Mouse (Mus musculus) midbrain, embryonic 10.5 days (tissue): ENCODE data around the gene Mef2c. TPM values are rescaled to one million over a fixed set of nuclear protein-coding genes. Genes with fewer than 3 reads are reported as not detected.

Experiments used
- DNase-seq: peaks from one replicate; pipeline ENCODE4 v3.0.0-alpha.2; 2017; ENCODE audit warnings: low spot score
- H3K27ac ChIP-seq: fragments of 300-500 bp; sonication (generic); replicated peaks from 2 replicates; pipeline ENCODE4 v1.5.1; 2016; ENCODE audit warnings: mild to moderate bottlenecking
- H3K27me3 ChIP-seq: fragments of 300-500 bp; sonication (generic); 2 replicates; pipeline ENCODE4 v1.6.1; 2016; ENCODE audit warnings: low read depth, mild to moderate bottlenecking; ENCODE audit not compliant: poor library complexity, severe bottlenecking
- H3K36me3 ChIP-seq: fragments of 300-500 bp; sonication (generic); 2 replicates; pipeline ENCODE4 v1.6.1; 2016; ENCODE audit warnings: mild to moderate bottlenecking, moderate library complexity
- H3K4me1 ChIP-seq: fragments of 300-500 bp; sonication (generic); 2 replicates; pipeline ENCODE4 v1.6.1; 2016
- H3K4me3 ChIP-seq: fragments of 300-500 bp; sonication (generic); 2 replicates; pipeline ENCODE4 v1.5.1; 2016; ENCODE audit warnings: mild to moderate bottlenecking, moderate library complexity
- H3K9me3 ChIP-seq: fragments of 300-500 bp; sonication (generic); replicated peaks from 2 replicates; pipeline ENCODE4 v1.6.1; 2016; ENCODE audit warnings: mild to moderate bottlenecking
- WGBS: fragments of 180-500 bp; shearing (Covaris S2); methylation state at CpG from one replicate; pipeline ENCODE4 v1.1.7; 2016; 5-methylcytosine and 5-hydroxymethylcytosine counted together
- polyA plus RNA-seq: library from polyadenylated mRNA; unstranded; fragments of >200 nt; fragmentation: Nextera tagmentation; extraction: Ambion mirVana; gene quantifications from 2 replicates; pipeline ENCODE4 v1.2.1, GENCODE M21; 2016

Mef2c gene
- polyA plus RNA-seq, 1 experiment from 2014 or later: 11.9 TPM

GRCm38 (mm10) chr13:83609517-83609878 is 105.7 kb downstream of the Mef2c start:
- Histone ChIP-seq H3K27ac (no peak overlapping the region), H3K27me3 (no peaks in the 10 kb centered on the region), H3K4me1 (peaks cover 6% of the 10 kb centered on the region), H3K9me3 (no peaks in the 10 kb centered on the region), H3K36me3 (no peaks in the 10 kb centered on the region), H3K4me3 (no peak overlapping the region)
- 79% methylated on average over 3 of the region's 3 CpGs for WGBS
- DNase-seq: no peak

GRCm38 (mm10) chr13:83610124-83610523 is 106.3 kb downstream of the Mef2c start:
- Histone ChIP-seq H3K27me3 (no peaks in the 10 kb centered on the region), H3K9me3 (no peaks in the 10 kb centered on the region), H3K27ac (no peak overlapping the region), H3K4me3 (no peak overlapping the region), H3K36me3 (no peaks in the 10 kb centered on the region), H3K4me1 (no peaks in the 10 kb centered on the region; the same call in 1 of the 2 replicates)
- WGBS: 89% methylated on average over 8 of the region's 8 CpGs
- no peak for DNase-seq

- Histone ChIP-seq H3K27me3 (no peaks in the 10 kb centered on the region), H3K9me3 (no peaks in the 10 kb centered on the region), H3K36me3 (no peaks in the 10 kb centered on the region), H3K27ac (no peak overlapping the region), H3K4me1 (no peaks in the 10 kb centered on the region; the same call in 1 of the 2 replicates), H3K4me3 (no peak overlapping the region)
- DNase-seq: no peak
- 86% methylated on average over 1 of the region's 1 CpGs for WGBS
Measured at GRCm38 (mm10) chr13:83612195-83612594, 108.4 kb downstream of the Mef2c start.

- DNase-seq: no peak
- no peaks in the 10 kb centered on the region for H3K36me3 ChIP-seq
- H3K9me3 ChIP-seq: no peaks in the 10 kb centered on the region
- H3K4me3 ChIP-seq: no peak overlapping the region
- H3K27me3 ChIP-seq: no peaks in the 10 kb centered on the region
- no peak overlapping the region for H3K27ac ChIP-seq
- no peaks in the 10 kb centered on the region for H3K4me1 ChIP-seq
- 93% methylated on average over 3 of the region's 3 CpGs for WGBS
Measured at GRCm38 (mm10) chr13:83615875-83616274, 112.0 kb downstream of the Mef2c start.

GRCm38 (mm10) chr13:83624651-83625050 is 120.8 kb downstream of the Mef2c start:
- no peaks in the 10 kb centered on the region for H3K4me1 ChIP-seq
- no peak overlapping the region for H3K27ac ChIP-seq
- H3K9me3 ChIP-seq: no peaks in the 10 kb centered on the region
- H3K27me3 ChIP-seq: no peaks in the 10 kb centered on the region
- H3K36me3 ChIP-seq: no peaks in the 10 kb centered on the region
- no peak for DNase-seq
- WGBS: 91% methylated on average over 4 of the region's 4 CpGs
- H3K4me3 ChIP-seq: no peak overlapping the region

GRCm38 (mm10) chr13:83627429-83627828 is 123.6 kb downstream of the Mef2c start:
- Histone ChIP-seq H3K9me3 (no peaks in the 10 kb centered on the region), H3K27me3 (no peaks in the 10 kb centered on the region), H3K36me3 (no peaks in the 10 kb centered on the region), H3K27ac (no peak overlapping the region), H3K4me1 (no peaks in the 10 kb centered on the region), H3K4me3 (no peak overlapping the region)
- WGBS: 91% methylated on average over 4 of the region's 4 CpGs
- DNase-seq: no peak

- H3K9me3 ChIP-seq: no peaks in the 10 kb centered on the region
- no peak for DNase-seq
- 88% methylated on average over 3 of the region's 3 CpGs for WGBS
- H3K4me3 ChIP-seq: no peak overlapping the region
- H3K36me3 ChIP-seq: no peaks in the 10 kb centered on the region
- no peaks in the 10 kb centered on the region for H3K27me3 ChIP-seq
- no peak overlapping the region for H3K27ac ChIP-seq
- H3K4me1 ChIP-seq: no peaks in the 10 kb centered on the region
Measured at GRCm38 (mm10) chr13:83628139-83628538, 124.3 kb downstream of the Mef2c start.

GRCm38 (mm10) chr13:83633155-83633554 is 129.3 kb downstream of the Mef2c start:
- 88% methylated on average over 5 of the region's 5 CpGs for WGBS
- Histone ChIP-seq H3K27me3 (no peaks in the 10 kb centered on the region), H3K27ac (no peak overlapping the region), H3K4me1 (no peaks in the 10 kb centered on the region), H3K9me3 (no peaks in the 10 kb centered on the region), H3K4me3 (no peak overlapping the region), H3K36me3 (no peaks in the 10 kb centered on the region)
- DNase-seq: no peak

- 53% methylated on average over 7 of the region's 7 CpGs for WGBS
- Histone ChIP-seq H3K4me1 (no peaks in the 10 kb centered on the region), H3K9me3 (no peaks in the 10 kb centered on the region), H3K27me3 (no peaks in the 10 kb centered on the region), H3K4me3 (no peak overlapping the region), H3K27ac (no peak overlapping the region), H3K36me3 (no peaks in the 10 kb centered on the region)
- DNase-seq: no peak
Measured at GRCm38 (mm10) chr13:83635218-83635617, 131.4 kb downstream of the Mef2c start.

- DNase-seq: no peak
- WGBS: 92% methylated on average over 3 of the region's 3 CpGs
- no peaks in the 10 kb centered on the region for H3K36me3 ChIP-seq
- no peaks in the 10 kb centered on the region for H3K9me3 ChIP-seq
- H3K4me1 ChIP-seq: no peaks in the 10 kb centered on the region
- no peaks in the 10 kb centered on the region for H3K27me3 ChIP-seq
- H3K4me3 ChIP-seq: no peak overlapping the region
- H3K27ac ChIP-seq: no peak overlapping the region
Measured at GRCm38 (mm10) chr13:83637666-83638065, 133.8 kb downstream of the Mef2c start.

- Histone ChIP-seq H3K27ac (no peak overlapping the region), H3K27me3 (no peaks in the 10 kb centered on the region), H3K4me1 (no peaks in the 10 kb centered on the region), H3K4me3 (no peak overlapping the region), H3K36me3 (no peaks in the 10 kb centered on the region), H3K9me3 (no peaks in the 10 kb centered on the region)
- 92% methylated on average over 3 of the region's 3 CpGs for WGBS
- no peak for DNase-seq
Measured at GRCm38 (mm10) chr13:83638735-83639134, 134.9 kb downstream of the Mef2c start.

- Histone ChIP-seq H3K9me3 (no peaks in the 10 kb centered on the region), H3K27ac (no peak overlapping the region), H3K4me3 (no peak overlapping the region), H3K4me1 (no peaks in the 10 kb centered on the region), H3K36me3 (no peaks in the 10 kb centered on the region), H3K27me3 (peaks cover 2% of the 10 kb centered on the region; the same call in 1 of the 2 replicates)
- no peak for DNase-seq
- WGBS: 90% methylated on average over 3 of the region's 3 CpGs
Measured at GRCm38 (mm10) chr13:83649051-83649450, 145.2 kb downstream of the Mef2c start.

- Histone ChIP-seq H3K9me3 (no peaks in the 10 kb centered on the region), H3K36me3 (no peaks in the 10 kb centered on the region), H3K27me3 (peaks cover 5% of the 10 kb centered on the region; the same call in 1 of the 2 replicates), H3K27ac (no peak overlapping the region), H3K4me1 (no peaks in the 10 kb centered on the region; the same call in 1 of the 2 replicates), H3K4me3 (no peak overlapping the region)
- DNase-seq: no peak
- 91% methylated on average over 12 of the region's 12 CpGs for WGBS
Measured at GRCm38 (mm10) chr13:83649795-83650476, 146.1 kb downstream of the Mef2c start.
